Mouse (Mus musculus): ENCODE data around the gene Krtap10-4. TPM values are rescaled to one million over a fixed set of nuclear protein-coding genes. Genes with fewer than 3 reads are reported as not detected.
"Not testable (repeated sequence)": the region's sequence is repeated elsewhere in the genome, so short reads cannot be mapped to it uniquely, and the experiment has no call there.

Krtap10-4 gene
- polyA plus RNA-seq, 1 experiment = not detected

DNA sequence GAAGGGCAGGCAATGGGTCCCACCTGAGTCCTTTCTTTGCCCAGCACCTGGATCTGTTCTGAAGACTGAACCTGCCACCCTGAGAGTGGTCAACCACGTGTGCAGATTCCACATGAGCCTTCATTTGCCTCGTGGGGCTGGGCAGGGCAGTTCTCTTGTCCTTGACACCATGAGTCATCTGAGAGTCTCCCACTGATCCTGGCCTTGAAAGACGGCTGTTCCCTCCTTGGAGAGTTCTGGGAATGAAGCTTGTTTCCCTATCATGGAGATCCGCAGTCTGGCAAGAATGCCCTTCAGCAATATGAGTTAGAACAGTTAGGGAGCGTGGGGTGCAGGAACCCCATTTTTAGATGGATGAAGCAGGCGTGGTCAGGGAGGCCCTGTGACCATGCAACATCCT, 12.1 kb upstream of the Krtap10-4 start:
- Histone ChIP-seq H3K4me1 (no peaks in the 10 kb centered on the region), H3K4me3 (replicated peaks) (no peak overlapping the region), H3K9me3 (peaks cover 41% of the 10 kb centered on the region), H3K36me3 (replicated peaks; ENCODE audit: low read length) (no peaks in the 10 kb centered on the region), H3K27me3 (replicated peaks) (peaks cover 9% of the 10 kb centered on the region)
- TF ChIP-seq FLI1 (IDR thresholded peaks at IDR 0.05; ENCODE audit: low read length) = no peak
- TF ChIP-seq GATA1 (IDR thresholded peaks at IDR 0.05; ENCODE audit: borderline replicate concordance, low read length) = no peak

DNA sequence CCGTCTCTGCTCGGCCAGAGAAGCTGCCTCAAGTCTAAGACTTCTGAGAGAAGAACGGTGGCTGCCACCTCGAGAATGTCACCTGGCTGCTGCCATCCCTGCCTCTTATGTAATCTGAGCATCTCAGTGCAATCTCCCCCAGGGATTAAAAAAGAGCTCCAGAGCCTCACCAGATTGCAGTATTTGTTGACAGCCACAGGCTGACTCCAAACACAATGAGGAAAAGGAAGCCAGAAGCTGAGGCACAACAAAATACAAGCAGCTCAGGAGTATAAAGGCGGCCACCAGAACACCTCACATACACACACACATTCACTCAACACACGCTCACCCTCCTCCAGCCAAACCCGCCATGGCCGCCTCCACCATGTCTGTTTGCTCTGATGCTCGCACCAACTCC, 8.8 kb upstream of the Krtap10-4 start, which contains the start of gene Krtap10-10:
Gene Krtap10-10 (plus strand): TSS at position 301 of the 400 bp plus-strand sequence.
- Histone ChIP-seq H3K27me3 (replicated peaks) (peaks cover 6% of the 10 kb centered on the region), H3K4me1 (no peaks in the 10 kb centered on the region), H3K36me3 (replicated peaks; ENCODE audit: low read length) (no peaks in the 10 kb centered on the region), H3K4me3 (replicated peaks) (no peak within 1 kb of the TSS), H3K9me3 (peaks cover 15% of the 10 kb centered on the region; the same call in 1 of the 2 replicates)
- TF ChIP-seq GATA1 (IDR thresholded peaks at IDR 0.05; ENCODE audit: borderline replicate concordance, low read length) (no peak), FLI1 (IDR thresholded peaks at IDR 0.05; ENCODE audit: low read length) (no peak)

DNA sequence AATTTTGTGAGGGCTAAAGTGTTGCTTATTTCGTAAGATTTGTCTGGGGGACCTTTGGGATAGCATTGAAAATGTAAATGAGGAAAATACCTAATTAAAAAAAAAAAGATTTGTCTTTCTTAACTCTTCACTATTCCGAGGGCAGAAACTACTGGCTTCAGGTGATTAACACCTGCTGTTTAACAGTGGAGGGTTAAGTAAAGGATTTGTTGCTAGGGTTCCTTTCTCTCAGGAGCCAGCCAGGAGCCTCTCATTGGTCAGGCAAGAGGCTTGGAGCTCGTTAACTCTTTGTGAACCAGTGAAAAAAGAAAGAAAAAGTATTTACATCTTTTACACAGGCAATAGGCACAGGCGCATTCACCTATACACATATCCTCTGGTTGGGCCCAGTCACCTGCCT, 7.7 kb downstream of the Krtap10-4 start:
- Histone ChIP-seq H3K36me3 (replicated peaks; ENCODE audit: low read length) (no peaks in the 10 kb centered on the region), H3K27me3 (replicated peaks) (peaks cover 19% of the 10 kb centered on the region), H3K4me1 (peaks cover 5% of the 10 kb centered on the region; the same call in 1 of the 2 replicates), H3K9me3 (peaks cover 12% of the 10 kb centered on the region), H3K4me3 (replicated peaks) (no peak overlapping the region)
- TF ChIP-seq GATA1 (IDR thresholded peaks at IDR 0.05; ENCODE audit: borderline replicate concordance, low read length) (no peak), FLI1 (IDR thresholded peaks at IDR 0.05; ENCODE audit: low read length) (no peak)

DNA sequence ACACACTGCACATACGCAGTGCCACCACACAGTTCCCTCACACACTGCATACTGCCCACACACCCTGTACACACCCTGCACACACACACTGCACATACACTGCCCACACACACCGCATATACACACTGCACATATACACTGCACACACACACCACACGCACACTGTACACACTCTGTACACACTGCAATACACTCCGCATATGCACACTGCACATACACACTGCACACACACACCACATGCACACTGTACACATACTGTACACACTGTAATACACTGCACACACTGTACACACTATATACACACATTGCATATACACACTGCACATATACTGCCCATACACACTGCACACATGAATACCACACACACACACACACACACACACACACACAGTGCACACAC, 8.4 kb downstream of the Krtap10-4 start:
- TF ChIP-seq FLI1 (IDR thresholded peaks at IDR 0.05; ENCODE audit: low read length) = no peak
- 0 out of 3 replicates have a peak, but pooled peaks have one; percentile 16 for TF ChIP-seq GATA1 (IDR thresholded peaks at IDR 0.05; ENCODE audit: borderline replicate concordance, low read length)

DNA sequence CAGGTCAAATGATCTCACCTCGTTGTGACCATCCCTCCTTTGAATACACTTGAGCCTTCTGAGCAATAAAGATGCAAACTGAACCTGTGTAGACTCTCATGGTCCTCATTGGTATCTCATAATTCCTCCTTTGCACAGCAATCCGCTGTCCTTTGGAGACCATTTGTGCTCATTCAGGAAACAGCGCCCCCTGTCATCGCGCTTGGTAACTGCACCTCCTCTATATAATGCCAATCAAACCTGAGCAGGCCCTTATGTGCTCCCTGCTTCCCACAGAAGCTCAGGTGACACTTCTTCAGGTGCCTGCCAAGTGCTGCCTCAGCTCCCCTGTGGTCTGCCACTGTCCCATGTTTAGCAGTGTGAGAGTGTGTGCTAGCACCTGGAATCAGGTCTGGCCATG, 11.4 kb downstream of the Krtap10-4 start:
- Histone ChIP-seq H3K4me1 (peaks cover 5% of the 10 kb centered on the region; the same call in 1 of the 2 replicates), H3K36me3 (replicated peaks; ENCODE audit: low read length) (no peaks in the 10 kb centered on the region), H3K4me3 (replicated peaks) (no peak overlapping the region), H3K9me3 (peaks cover 9% of the 10 kb centered on the region; the same call in 1 of the 2 replicates), H3K27me3 (replicated peaks) (peaks cover 39% of the 10 kb centered on the region)
- TF ChIP-seq FLI1 (IDR thresholded peaks at IDR 0.05; ENCODE audit: low read length) (no peak), GATA1 (IDR thresholded peaks at IDR 0.05; ENCODE audit: borderline replicate concordance, low read length) (no peak)

More for the DNA sequence above, 8.4 kb downstream of the Krtap10-4 start:
- Histone ChIP-seq H3K9me3 (peaks cover 12% of the 10 kb centered on the region), H3K36me3 (replicated peaks; ENCODE audit: low read length) (no peaks in the 10 kb centered on the region), H3K27me3 (replicated peaks) (peaks cover 25% of the 10 kb centered on the region), H3K4me3 (replicated peaks) (peak overlapping the region; percentile 48), H3K4me1 (peaks cover 5% of the 10 kb centered on the region; the same call in 1 of the 2 replicates)

DNA sequence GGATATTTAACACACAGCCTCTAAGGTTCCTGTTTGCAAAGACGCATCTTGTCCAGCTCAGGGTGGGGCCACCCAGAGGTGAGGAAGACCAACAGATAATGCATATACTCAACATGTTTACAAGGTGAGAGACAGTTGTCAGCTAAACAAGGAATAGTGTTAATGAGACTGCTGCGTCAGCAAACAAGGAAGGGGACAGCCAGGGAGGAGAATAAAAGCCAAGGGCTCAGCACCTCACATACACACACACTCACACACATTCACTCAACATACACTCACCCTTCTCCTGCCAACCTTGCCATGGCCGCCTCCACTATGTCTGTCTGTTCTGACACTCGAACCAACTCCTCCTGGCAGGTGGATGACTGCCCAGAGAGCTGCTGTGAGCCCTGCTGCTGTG, 12.5 kb downstream of the Krtap10-4 start, which contains the start of gene Gm2696:
Gene Gm2696 (plus strand): TSS at position 301 of the 400 bp plus-strand sequence.
- peaks cover 9% of the 10 kb centered on the region; the same call in 1 of the 2 replicates for H3K9me3 ChIP-seq
- H3K4me3 ChIP-seq (replicated peaks) = no peak within 1 kb of the TSS
- H3K4me1 ChIP-seq = peaks cover 5% of the 10 kb centered on the region; the same call in 1 of the 2 replicates
- H3K36me3 ChIP-seq (replicated peaks; ENCODE audit: low read length) = no peaks in the 10 kb centered on the region
- peaks cover 35% of the 10 kb centered on the region for H3K27me3 ChIP-seq (replicated peaks)
- TF ChIP-seq FLI1 (IDR thresholded peaks at IDR 0.05; ENCODE audit: low read length) (no peak), GATA1 (IDR thresholded peaks at IDR 0.05; ENCODE audit: borderline replicate concordance, low read length) (no peak)

DNA sequence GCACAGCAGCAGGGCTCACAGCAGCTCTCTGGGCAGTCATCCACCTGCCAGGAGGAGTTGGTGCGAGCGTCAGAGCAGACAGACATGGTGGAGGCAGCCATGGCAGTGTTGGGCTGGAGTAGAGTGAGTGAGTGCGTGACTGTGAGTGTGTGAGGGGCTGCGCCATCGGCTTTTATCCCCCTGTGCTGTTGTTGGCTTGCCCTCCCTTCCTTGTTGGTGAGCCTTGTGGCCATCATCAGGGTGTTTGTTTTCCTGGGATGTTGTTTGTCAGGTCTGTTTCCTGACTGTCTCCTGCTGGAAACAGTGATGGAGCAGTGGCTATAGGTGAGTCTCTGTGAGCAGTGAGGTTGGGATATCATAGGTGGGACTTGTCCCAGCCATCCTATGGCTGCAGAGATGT, 15.2 kb downstream of the Krtap10-4 start, which contains the start of gene Gm9507:
Gene Gm9507 (minus strand): TSS at position 101 of the 400 bp plus-strand sequence.
- no peaks in the 10 kb centered on the region; the same call in 1 of the 2 replicates for H3K4me1 ChIP-seq
- H3K4me3 ChIP-seq (replicated peaks) = peak within 1 kb of the TSS; percentile 42
- 0 out of 2 replicates have a peak, but pooled peaks cover 3% of the 10 kb centered on the region for H3K9me3 ChIP-seq
- no peaks in the 10 kb centered on the region for H3K36me3 ChIP-seq (replicated peaks; ENCODE audit: low read length)
- TF ChIP-seq FLI1 (IDR thresholded peaks at IDR 0.05; ENCODE audit: low read length) (no peak), GATA1 (IDR thresholded peaks at IDR 0.05; ENCODE audit: borderline replicate concordance, low read length) (no peak)
- peaks cover 33% of the 10 kb centered on the region for H3K27me3 ChIP-seq (replicated peaks)

DNA sequence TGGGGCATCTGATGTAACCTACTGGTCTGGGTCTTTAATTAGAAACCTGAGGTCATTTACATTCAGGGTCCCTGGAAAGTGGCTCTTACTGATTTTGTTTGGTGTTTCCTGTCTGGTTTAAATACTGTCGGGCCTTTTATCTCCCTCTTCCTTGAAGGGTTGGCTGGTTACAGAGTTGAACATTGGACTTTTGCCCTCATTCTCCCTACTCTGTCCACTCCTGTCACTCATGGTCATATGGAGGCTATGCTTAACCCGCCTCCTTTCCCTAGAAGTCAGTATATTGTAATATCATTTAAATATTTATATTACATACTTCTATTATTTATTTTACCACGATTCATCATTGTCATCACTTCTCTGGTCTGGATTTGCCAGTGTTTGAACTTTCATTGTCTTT, 22.8 kb downstream of the Krtap10-4 start:
- Histone ChIP-seq H3K27me3 (replicated peaks) (peaks cover 3% of the 10 kb centered on the region), H3K4me3 (replicated peaks) (no peak overlapping the region), H3K36me3 (replicated peaks; ENCODE audit: low read length) (no peaks in the 10 kb centered on the region), H3K4me1 (peaks cover 17% of the 10 kb centered on the region), H3K9me3 (no peaks in the 10 kb centered on the region)
- TF ChIP-seq GATA1 (IDR thresholded peaks at IDR 0.05; ENCODE audit: borderline replicate concordance, low read length) (no peak), FLI1 (IDR thresholded peaks at IDR 0.05; ENCODE audit: low read length) (no peak)

DNA sequence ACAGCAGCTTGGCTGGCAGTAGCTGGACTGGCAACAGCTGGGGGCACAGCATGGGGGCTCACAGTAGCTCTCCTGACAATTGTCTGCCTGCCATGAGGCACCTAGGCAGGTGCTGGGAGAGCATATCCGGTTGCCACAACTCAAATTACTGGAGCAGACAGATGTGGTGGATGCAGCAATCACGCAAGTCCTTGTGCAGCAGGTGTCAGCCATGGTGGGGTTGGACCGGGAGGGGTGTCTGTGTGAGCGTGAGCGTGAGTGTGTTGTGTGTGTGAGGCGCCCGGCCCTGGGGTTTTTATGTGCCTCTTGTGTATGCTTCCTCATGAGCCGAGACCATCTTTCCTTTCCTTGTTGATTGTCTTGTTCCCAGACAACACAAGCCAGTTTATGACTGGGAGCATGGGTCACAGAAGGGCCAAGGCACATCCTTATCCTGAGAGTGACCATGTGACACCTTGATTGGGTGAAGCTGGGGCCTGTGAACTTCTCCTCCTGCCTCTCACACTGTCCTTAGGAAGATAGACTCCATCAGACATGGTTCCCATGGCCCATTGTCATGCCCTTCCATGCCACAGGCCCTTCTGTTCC, 27.9 kb downstream of the Krtap10-4 start, which contains the start of gene Gm19668:
Gene Gm19668 (minus strand): TSS at position 213 of the 588 bp plus-strand sequence.
- peak within 1 kb of the TSS; percentile 38 for H3K4me3 ChIP-seq (replicated peaks)
- no peaks in the 10 kb centered on the region for H3K9me3 ChIP-seq
- no peak for TF ChIP-seq FLI1 (IDR thresholded peaks at IDR 0.05; ENCODE audit: low read length)
- no peaks in the 10 kb centered on the region for H3K36me3 ChIP-seq (replicated peaks; ENCODE audit: low read length)
- peaks cover 28% of the 10 kb centered on the region for H3K27me3 ChIP-seq (replicated peaks)
- peaks cover 42% of the 10 kb centered on the region for H3K4me1 ChIP-seq

DNA sequence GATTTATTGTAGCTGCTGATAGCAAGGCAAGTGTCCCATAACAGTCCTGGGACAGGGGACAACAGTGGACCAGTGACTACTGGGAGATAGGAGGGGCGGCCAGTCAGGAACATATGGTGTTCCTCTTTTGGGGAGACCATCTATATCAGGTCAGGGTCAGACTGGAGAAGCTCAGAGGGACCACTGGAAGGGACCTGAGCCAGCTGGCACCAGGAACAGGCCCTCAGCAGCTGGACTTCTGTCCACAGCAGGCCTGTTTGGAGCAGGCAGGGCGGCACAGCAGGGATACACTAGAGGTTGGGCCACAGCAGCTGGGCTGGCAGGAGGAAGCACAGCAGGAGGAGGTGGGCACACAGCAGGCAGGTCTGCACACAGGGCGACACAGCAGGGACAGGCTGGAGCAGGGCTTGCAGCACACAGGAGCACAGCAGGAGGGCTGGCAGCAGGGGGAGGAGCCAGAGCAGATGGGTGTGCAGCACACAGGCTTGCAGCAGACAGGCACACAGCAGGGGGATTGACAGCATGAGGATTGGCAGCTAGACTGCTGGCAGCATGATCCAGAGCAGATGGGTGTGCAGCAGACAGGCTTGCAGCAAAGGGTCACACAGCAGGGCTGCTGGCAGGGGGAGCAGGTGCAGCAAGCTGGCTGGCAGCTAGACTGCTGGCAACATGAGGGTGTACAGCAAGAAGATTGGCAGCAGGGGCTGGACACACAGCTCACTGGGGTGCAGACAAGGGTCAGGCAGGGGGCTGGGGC, 28.6 kb downstream of the Krtap10-4 start:
- not testable (repeated sequence) for H3K36me3 ChIP-seq (replicated peaks; ENCODE audit: low read length); H3K9me3 ChIP-seq; H3K4me3 ChIP-seq (replicated peaks)
- H3K4me1 ChIP-seq = peaks cover 42% of the 10 kb centered on the region
- peaks cover 32% of the 10 kb centered on the region for H3K27me3 ChIP-seq (replicated peaks)

All from megakaryocyte, embryonic 14.5 days (primary cell).